Mouse (Mus musculus): Measurements from ENCODE around the gene Clec4d.

Gene Clec4d

DNA sequence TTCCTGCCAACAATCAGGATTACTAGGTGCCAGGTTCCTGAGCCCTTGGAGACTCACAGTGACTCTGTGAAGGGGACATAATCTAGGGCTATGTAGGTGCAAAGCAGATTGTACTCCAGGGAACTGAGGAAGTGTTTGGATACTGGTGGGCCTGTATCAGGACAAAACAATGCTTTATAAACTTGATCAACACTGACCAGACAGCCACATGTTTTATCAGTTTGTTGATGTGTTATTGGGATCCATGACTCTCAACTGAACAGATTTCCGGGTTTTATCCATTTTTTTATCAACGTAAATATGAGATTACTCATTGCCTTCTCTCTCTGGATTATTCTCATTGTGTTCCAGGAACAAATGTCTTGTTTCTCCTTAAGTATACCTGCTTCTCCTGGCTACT lies 46.1 kb downstream of the Clec4d start, which contains the start of gene Vmn2r19:
Gene Vmn2r19 (plus strand): TSS at position 301 of the 400 bp plus-strand sequence.
- DNase-seq (ENCODE audit: inconsistent age in 2 of 2, low spot score in 1 of 2): no peak

Measured in adrenal gland, adult (tissue).